Mouse (Mus musculus) gastrocnemius, postnatal 14 days (tissue): ENCODE measurements around the gene Wipi2. TPM values are rescaled to one million over a fixed set of nuclear protein-coding genes. Genes with fewer than 3 reads are reported as not detected.
A peak's percentile ranks its signal among the peaks of the same experiment; 100 is the strongest.

Experiments used
- DNase-seq: peaks from one replicate; pipeline ENCODE4 v3.0.0; 2021; ENCODE audit warnings: mixed read lengths
- intact Hi-C: fragments of 180-260 bp; cut with DNase I; formaldehyde crosslinking; loops from one replicate; pipeline ENCODE4 v1.15.1; 2025; ENCODE audit warnings: low total_unique reads
- total RNA-seq, 2 experiments: library from RNA; stranded (reverse); gene quantifications; 2 replicates each; pipeline ENCODE4 v1.2.3; 2021

Wipi2 gene
- total RNA-seq, 2 experiments from 2014 or later = 26.3 to 29.4 TPM

- intact Hi-C loops = loop anchor here (10.0 kb wide), 1 partner anchor 118 kb away; no protein-coding TSS in a partner anchor
- DNase-seq = no peak
These were observed 4.4 kb upstream of the Wipi2 start for GRCm38 (mm10) chr5:142623080-142623479.

DNA sequence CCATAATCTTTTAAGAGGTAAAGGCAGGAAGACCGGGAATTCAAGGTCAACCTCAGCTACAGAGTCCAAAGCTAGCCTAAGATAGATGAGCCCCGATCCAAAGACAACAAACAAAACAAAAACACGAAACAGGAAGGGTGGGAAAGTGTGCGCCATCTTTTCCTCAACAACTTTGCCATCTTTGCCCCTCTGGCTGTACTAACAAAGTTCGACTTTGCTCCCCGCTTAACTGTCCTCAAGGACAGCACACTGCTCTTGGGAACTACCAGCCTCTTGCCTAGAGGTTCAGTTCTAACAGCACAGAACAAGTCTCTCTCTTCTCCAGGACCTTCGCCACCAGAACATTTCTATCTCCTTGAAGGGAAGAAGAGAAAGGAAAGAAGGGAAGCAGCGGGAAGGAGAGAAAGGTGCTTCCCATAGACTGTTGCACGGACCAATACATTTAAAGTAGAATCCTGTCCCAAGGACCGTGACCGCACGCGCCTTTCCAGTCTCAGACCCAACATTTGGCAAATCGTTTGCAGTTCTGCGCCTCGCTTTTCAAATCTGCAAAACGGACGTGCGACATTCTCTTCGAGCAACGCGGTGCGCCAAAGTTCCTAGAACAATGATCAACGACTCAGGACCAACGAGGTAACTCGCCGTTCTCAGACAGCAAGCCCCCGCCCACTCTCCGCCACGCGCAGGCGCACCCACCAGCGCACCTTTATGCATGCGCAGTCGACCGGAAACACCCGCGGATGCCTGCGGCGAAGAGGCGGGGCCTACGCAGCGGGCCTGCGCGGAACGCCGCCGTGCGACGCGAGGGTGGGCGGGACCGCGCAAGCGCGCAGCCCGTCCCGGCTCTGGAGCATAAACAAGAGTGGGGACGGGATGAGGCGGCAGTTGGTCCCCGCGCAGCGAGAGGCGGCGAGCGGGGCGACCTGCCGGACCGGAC lies 1.5 kb downstream of the Wipi2 start:
- intact Hi-C loops = loop anchor here (10.0 kb wide), 1 partner anchor 124 kb away; no protein-coding TSS in a partner anchor
- DNase-seq = peak; percentile 96

DNA sequence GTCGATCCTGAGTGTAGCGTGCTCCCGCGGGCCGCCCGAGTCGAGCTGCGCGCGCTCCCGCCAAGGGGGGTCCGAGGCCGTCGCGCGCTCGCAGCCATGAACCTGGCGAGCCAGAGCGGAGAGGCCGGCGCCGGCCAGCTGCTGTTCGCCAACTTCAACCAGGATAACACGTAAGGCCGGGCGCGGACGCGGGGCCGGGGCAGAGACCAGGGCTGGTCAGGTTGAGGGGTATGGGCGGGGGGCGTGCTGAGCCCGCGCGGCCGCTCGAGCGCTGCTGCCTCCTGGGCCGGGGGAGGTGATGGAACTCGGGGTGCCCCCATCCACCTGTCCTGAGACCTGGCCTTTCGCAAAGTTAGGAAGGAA lies 2.1 kb downstream of the Wipi2 start:
- DNase-seq = no peak
- intact Hi-C loops = loop anchor here (10.0 kb wide), 1 partner anchor 125 kb away; no protein-coding TSS in a partner anchor

GRCm38 (mm10) chr5:142630224-142630623 lies 2.7 kb downstream of the Wipi2 start:
- no peak for DNase-seq
- intact Hi-C loops = no loop called here

- DNase-seq = no peak
- intact Hi-C loops = no loop called here
These were observed 10.3 kb downstream of the Wipi2 start for GRCm38 (mm10) chr5:142637823-142638222.

DNA sequence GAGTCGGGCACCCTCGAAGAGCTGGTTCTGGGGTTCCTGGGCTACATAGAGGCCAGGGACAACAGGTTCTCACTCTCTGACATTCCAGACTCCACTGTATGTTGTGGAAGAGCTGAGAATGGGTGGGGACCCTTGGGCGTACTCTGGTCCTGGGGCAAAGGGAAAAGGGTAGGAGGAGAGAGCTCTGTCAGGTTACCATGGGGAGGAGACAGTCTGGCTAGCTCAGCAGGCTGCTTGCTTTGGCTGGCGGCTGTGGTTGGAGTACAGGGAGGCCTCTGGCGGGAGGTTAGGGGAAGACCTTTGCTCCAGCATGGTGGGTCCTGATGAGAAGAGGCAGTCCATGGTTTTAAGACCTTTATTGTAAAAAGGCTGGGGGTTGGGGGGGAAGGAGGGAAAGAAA lies 12.6 kb downstream of the Wipi2 start:
- intact Hi-C loops = no loop called here
- no peak for DNase-seq

DNA sequence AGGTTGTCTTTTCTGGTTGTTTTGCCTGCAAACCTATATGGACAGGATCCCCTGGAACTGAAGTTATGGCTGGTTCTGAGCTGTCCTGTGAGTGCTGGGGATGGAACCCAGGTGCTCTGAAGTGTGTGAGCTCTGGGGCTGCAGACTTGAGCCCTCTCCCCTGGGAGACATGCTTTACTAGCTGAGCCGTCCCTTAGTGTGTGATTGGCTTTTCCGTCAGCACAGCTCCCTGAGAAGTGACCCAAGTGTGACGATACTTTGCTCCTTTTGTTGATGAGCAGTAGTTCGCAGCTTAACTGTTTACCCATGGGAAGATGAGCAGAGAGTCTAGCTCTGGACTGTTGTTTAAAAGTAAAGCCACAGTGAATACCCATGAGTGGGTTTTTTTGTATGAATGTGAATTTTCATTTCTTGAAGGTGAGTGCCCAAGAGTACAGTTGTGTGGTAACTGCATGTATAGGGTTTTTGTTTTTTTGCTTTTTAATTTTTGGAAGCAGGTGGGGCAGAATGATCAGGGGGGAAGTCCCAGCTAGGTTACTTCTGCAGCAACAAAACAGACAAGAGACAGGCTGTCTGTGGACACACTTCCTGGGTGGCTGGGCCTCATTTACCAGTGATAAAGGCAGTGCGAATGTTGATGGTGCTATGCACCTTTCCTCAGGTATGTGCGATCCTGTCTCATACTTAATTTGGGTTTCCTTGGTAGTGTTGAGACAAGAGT lies 14.0 kb downstream of the Wipi2 start:
- intact Hi-C loops = no loop called here
- no peak for DNase-seq

DNA sequence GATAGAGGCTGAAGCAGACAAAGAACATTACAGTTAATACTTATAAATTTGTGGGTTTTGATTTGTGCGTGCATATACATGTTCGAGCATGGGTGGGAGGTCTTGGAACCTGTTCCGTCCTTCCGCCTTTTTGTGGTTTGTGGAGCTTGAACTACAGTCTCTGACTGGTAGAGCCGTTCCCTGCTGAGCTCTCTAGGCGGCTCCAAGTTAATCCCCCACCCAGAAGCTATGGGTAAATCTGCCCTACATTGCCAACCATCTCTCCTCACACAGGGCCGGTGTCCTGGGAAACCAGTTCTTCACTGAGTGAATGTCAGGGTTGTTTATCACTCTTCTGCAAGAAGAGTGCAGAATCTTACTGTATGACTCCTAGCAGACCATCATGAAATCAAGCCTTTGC lies 20.7 kb downstream of the Wipi2 start:
- DNase-seq = no peak
- intact Hi-C loops = no loop called here

DNA sequence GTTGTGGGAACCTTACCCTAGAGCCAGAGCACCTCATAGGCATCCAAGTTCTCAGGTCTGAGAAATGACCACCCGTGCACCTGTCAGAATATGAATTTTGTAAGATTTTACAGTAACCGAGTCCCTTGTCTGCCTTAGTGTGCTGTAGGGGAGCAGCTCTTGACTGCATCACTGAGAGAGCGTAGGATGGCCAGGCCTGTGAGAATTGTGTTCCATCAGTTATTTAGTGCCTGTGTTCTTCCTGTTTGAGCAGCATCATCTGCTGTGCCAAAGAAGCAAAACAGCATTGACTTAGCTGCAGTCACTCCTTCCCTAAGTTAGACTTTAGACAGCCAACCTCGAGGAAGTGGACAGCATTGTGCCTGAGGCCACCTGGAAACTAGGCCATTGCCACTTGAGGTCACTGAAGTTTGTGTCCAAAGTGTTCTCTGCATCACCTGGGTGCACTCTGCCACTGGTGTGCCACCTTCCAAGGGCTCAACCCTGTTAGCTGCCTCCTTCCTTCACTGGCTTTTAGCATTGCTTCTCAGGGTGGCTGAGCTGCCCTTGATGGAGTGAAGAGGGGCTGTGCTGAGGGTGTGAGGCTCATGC lies 22.1 kb downstream of the Wipi2 start:
- intact Hi-C loops = no loop called here
- no peak for DNase-seq

DNA sequence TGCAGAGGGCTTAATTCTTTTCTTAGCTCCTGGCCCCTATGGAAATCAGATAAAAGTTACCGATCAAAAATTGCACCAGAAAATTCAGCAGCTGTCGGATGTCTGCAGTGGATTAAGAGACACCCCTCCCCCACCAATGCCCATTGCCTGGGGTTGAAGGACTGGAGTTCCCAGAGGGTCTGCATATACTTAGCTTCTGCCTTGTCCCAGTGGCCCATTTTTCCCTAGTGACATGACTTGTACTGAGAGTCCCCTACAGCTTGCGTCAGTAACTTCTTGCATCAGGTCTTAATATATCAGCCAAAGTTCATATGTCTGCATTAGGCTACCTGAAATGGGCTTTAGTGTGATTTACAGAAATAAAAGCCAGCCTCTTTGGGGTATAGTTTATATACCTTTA lies 22.9 kb downstream of the Wipi2 start:
- intact Hi-C loops = no loop called here
- DNase-seq = no peak

GRCm38 (mm10) chr5:142650794-142651497 lies 23.4 kb downstream of the Wipi2 start:
- intact Hi-C loops = no loop called here
- no peak for DNase-seq

GRCm38 (mm10) chr5:142652266-142652665 lies 24.8 kb downstream of the Wipi2 start:
- intact Hi-C loops = no loop called here
- no peak for DNase-seq

- intact Hi-C loops = no loop called here
These were observed 33.3 kb downstream of the Wipi2 start for GRCm38 (mm10) chr5:142660656-142661434.

GRCm38 (mm10) chr5:142667921-142668320 lies 40.4 kb downstream of the Wipi2 start:
- intact Hi-C loops = no loop called here
- DNase-seq = no peak

More at GRCm38 (mm10) chr5:142660656-142661434, 33.3 kb downstream of the Wipi2 start:
- no peak for DNase-seq

GRCm38 (mm10) chr5:142668556-142669263 lies 41.2 kb downstream of the Wipi2 start:
- intact Hi-C loops = no loop called here
- no peak for DNase-seq

DNA sequence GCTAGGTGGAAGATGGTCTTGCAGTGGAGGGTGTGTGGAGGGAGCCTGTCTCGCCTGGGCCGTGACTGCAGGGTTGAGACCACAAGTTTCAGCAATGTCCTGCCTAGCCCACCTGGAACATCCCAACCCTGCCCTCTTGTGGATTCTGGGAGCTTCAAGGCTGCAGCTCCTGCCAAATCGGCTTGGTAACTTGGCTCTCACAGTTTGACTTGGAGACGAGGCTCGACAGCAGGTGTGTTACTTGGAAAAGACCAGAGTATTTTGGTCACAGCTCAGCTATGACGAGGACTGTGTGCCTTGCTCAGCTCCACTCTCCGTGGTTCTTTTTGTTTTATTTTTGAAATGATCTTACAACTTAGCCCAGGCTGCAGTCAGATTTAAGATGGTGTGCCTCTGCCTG lies 42.2 kb downstream of the Wipi2 start:
- peak; percentile 30 for DNase-seq

GRCm38 (mm10) chr5:142673082-142673481 lies 45.6 kb downstream of the Wipi2 start:
- intact Hi-C loops = no loop called here
- no peak for DNase-seq

More for the DNA sequence above, 42.2 kb downstream of the Wipi2 start:
- intact Hi-C loops = no loop called here

- intact Hi-C loops = no loop called here
- no peak for DNase-seq
These were observed 50.7 kb downstream of the Wipi2 start for GRCm38 (mm10) chr5:142678141-142678571.
